Mouse (Mus musculus): ENCODE data around the gene B3gnt9.

The B3gnt9 gene

GRCm38 (mm10) chr8:105283074-105283473 is 28.1 kb upstream of the B3gnt9 start:
- ATAC-seq (ENCODE audit: insufficient number of reproducible peaks, low FRiP score, low TSS enrichment) = 0 out of 2 replicates have a peak, but pooled peaks have one; percentile 16

- no peak for ATAC-seq (ENCODE audit: insufficient number of reproducible peaks, low FRiP score, low TSS enrichment)
Measured at GRCm38 (mm10) chr8:105282239-105282638, 27.3 kb upstream of the B3gnt9 start.

- ATAC-seq (ENCODE audit: insufficient number of reproducible peaks, low FRiP score, low TSS enrichment) = no peak
Measured at GRCm38 (mm10) chr8:105281821-105282220, 26.9 kb upstream of the B3gnt9 start.

- no peak for ATAC-seq (ENCODE audit: insufficient number of reproducible peaks, low FRiP score, low TSS enrichment)
Measured at GRCm38 (mm10) chr8:105280567-105280966, 25.6 kb upstream of the B3gnt9 start.

GRCm38 (mm10) chr8:105278911-105279334 is 24.0 kb upstream of the B3gnt9 start:
- peak; percentile 73 for ATAC-seq (ENCODE audit: insufficient number of reproducible peaks, low FRiP score, low TSS enrichment)

- no peak for ATAC-seq (ENCODE audit: insufficient number of reproducible peaks, low FRiP score, low TSS enrichment)
Measured at GRCm38 (mm10) chr8:105276292-105277120, 21.6 kb upstream of the B3gnt9 start.

- ATAC-seq (ENCODE audit: insufficient number of reproducible peaks, low FRiP score, low TSS enrichment) = no peak
Measured at GRCm38 (mm10) chr8:105275840-105276239, 20.9 kb upstream of the B3gnt9 start, which contains the start of gene Nol3. Nol3 (plus strand) TSS chr8:105276140.

GRCm38 (mm10) chr8:105275387-105275786 is 20.4 kb upstream of the B3gnt9 start:
- no peak for ATAC-seq (ENCODE audit: insufficient number of reproducible peaks, low FRiP score, low TSS enrichment)

GRCm38 (mm10) chr8:105270916-105271186 is 15.9 kb upstream of the B3gnt9 start:
- no peak for ATAC-seq (ENCODE audit: insufficient number of reproducible peaks, low FRiP score, low TSS enrichment)

GRCm38 (mm10) chr8:105270101-105270915 is 15.4 kb upstream of the B3gnt9 start:
- no peak for ATAC-seq (ENCODE audit: insufficient number of reproducible peaks, low FRiP score, low TSS enrichment)

GRCm38 (mm10) chr8:105269461-105269947 is 14.6 kb upstream of the B3gnt9 start, which contains the start of gene Hsf4:
Hsf4 (plus strand) TSS chr8:105269801.
- ATAC-seq (ENCODE audit: insufficient number of reproducible peaks, low FRiP score, low TSS enrichment) = no peak

GRCm38 (mm10) chr8:105269075-105269458 is 14.1 kb upstream of the B3gnt9 start:
- no peak for ATAC-seq (ENCODE audit: insufficient number of reproducible peaks, low FRiP score, low TSS enrichment)

- ATAC-seq (ENCODE audit: insufficient number of reproducible peaks, low FRiP score, low TSS enrichment) = peak; percentile 51
Measured at GRCm38 (mm10) chr8:105268342-105269074, 13.6 kb upstream of the B3gnt9 start.

GRCm38 (mm10) chr8:105266775-105267174 is 11.8 kb upstream of the B3gnt9 start:
- ATAC-seq (ENCODE audit: insufficient number of reproducible peaks, low FRiP score, low TSS enrichment) = no peak

- ATAC-seq (ENCODE audit: insufficient number of reproducible peaks, low FRiP score, low TSS enrichment) = no peak
Measured at GRCm38 (mm10) chr8:105265128-105265527, 10.2 kb upstream of the B3gnt9 start.

- no peak for ATAC-seq (ENCODE audit: insufficient number of reproducible peaks, low FRiP score, low TSS enrichment)
Measured at GRCm38 (mm10) chr8:105264024-105264982, 9.3 kb upstream of the B3gnt9 start, which contains the start of the genes Tradd and Fbxl8. Tradd (minus strand) TSS chr8:105264609. Fbxl8 (plus strand) TSS chr8:105264648.

GRCm38 (mm10) chr8:105263244-105263912 is 8.4 kb upstream of the B3gnt9 start:
- no peak for ATAC-seq (ENCODE audit: insufficient number of reproducible peaks, low FRiP score, low TSS enrichment)

- ATAC-seq (ENCODE audit: insufficient number of reproducible peaks, low FRiP score, low TSS enrichment) = no peak
Measured at GRCm38 (mm10) chr8:105261326-105261980, 6.5 kb upstream of the B3gnt9 start.

Measured in cerebellum, adult (tissue).